Mouse (Mus musculus) cortical plate, adult 2 months (tissue): ENCODE measurements around the gene Rpa1. TPM values are rescaled to one million over a fixed set of nuclear protein-coding genes. Genes with fewer than 3 reads are reported as not detected.
"Not testable (repeated sequence)": the region's sequence is repeated elsewhere in the genome, so short reads cannot be mapped to it uniquely, and the experiment has no call there.

Experiments
- H3K27ac ChIP-seq: fragments of 200-500 bp; 2 replicates; pipeline ENCODE4 v1.5.1; 2012; ENCODE audit warnings: low read length, control low read depth, inconsistent platforms; ENCODE audit not compliant: insufficient read depth
- H3K4me1 ChIP-seq: fragments of 200-500 bp; 2 replicates; pipeline ENCODE4 v1.6.1; 2011; ENCODE audit warnings: low read length; ENCODE audit not compliant: control insufficient read depth, insufficient read depth
- H3K4me3 ChIP-seq: fragments of 200-500 bp; 2 replicates; pipeline ENCODE4 v1.5.1; 2011; ENCODE audit warnings: mild to moderate bottlenecking, low read length, control low read depth; ENCODE audit not compliant: insufficient read depth
- CTCF ChIP-seq: fragments of 200-500 bp; IDR thresholded peaks from 2 replicates; pipeline ENCODE4 v1.5.1; 2011; ENCODE audit warnings: mild to moderate bottlenecking, control low read depth, low read length; ENCODE audit not compliant: insufficient read depth; ENCODE audit errors: extremely low read depth
- POLR2A ChIP-seq: fragments of 200-500 bp; IDR thresholded peaks from 2 replicates; pipeline ENCODE4 v1.6.1; 2011; ENCODE audit warnings: mild to moderate bottlenecking, low read length, control low read depth; ENCODE audit not compliant: insufficient read depth; ENCODE audit errors: extremely low read depth
- polyA plus RNA-seq: library from polyadenylated mRNA; depleted of rRNA; stranded (reverse); fragments of >200 nt; gene quantifications from 2 replicates; pipeline ENCODE4 v1.2.3, GENCODE M21; 2012

Gene Rpa1
- polyA plus RNA-seq, 1 experiment, result 36.1 TPM

DNA sequence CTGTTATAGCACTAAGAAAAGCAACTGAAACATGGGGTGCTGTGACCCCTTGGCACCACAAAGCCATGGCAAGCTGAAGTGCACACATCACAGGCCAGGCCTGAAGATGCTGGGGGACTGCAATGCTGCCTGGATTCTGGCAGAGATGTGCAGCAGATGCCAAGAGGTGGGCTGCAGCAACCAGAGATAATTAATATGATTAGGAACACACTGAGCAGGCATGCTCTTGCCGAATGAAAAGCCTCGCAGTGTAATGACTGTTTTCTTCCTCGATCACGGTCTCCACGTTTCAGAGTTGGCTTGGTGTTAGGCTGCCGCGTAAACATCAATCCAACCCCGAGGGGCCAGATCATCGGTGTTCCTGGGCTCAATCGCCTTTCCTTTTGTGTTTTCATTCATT lies 48.3 kb downstream of the Rpa1 start:
- Histone ChIP-seq H3K27ac (no peak overlapping the region), H3K4me3 (no peak overlapping the region), H3K4me1 (no peaks in the 10 kb centered on the region)
- TF ChIP-seq POLR2A (no peak), CTCF (no peak)

DNA sequence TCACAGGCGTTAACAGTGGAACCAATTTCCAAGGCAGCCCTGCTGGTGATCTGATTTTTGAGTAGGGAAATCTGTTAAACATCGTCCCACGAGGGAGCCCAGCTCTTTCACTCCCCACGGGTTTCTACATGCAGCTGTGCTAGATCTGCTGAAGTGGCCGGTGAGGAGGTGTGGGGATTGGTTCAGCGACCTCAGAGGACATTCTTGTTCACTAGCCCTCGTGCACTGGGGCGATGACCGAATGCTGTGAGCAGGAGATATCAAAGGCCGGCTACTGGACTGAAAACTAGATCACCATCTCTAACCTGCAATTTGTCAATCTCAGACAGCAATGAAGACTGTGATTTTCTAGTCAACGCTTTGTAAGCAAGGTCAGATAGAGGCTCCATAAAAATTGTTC lies 49.6 kb downstream of the Rpa1 start:
- Histone ChIP-seq H3K4me1 (peaks cover 5% of the 10 kb centered on the region; the same call in 1 of the 2 replicates), H3K4me3 (no peak overlapping the region), H3K27ac (no peak overlapping the region)
- TF ChIP-seq POLR2A, result no peak
- TF ChIP-seq CTCF, result no peak

DNA sequence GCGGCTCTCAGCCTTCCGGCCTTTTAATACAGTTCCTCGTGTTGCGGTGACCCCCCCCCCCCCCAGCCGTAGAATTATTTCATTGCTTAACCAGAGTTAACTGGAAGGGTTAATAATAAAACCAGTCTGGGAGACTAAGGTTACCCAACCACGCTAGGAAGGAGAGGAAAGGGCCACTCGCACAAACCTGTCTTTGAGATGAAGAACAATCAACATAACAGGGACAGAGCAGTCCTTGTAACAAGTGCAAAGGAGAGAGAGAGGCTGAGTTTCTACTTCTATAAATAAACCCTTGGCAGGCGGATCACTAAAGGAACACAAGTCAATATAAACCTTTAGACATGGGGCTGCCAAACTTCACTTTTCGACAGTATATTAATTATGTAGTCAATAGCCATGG lies 50.5 kb downstream of the Rpa1 start:
- TF ChIP-seq POLR2A (no peak), CTCF (no peak)
- no peak overlapping the region for H3K4me3 ChIP-seq
- H3K27ac ChIP-seq, result no peak overlapping the region
- peaks cover 7% of the 10 kb centered on the region; the same call in 1 of the 2 replicates for H3K4me1 ChIP-seq

DNA sequence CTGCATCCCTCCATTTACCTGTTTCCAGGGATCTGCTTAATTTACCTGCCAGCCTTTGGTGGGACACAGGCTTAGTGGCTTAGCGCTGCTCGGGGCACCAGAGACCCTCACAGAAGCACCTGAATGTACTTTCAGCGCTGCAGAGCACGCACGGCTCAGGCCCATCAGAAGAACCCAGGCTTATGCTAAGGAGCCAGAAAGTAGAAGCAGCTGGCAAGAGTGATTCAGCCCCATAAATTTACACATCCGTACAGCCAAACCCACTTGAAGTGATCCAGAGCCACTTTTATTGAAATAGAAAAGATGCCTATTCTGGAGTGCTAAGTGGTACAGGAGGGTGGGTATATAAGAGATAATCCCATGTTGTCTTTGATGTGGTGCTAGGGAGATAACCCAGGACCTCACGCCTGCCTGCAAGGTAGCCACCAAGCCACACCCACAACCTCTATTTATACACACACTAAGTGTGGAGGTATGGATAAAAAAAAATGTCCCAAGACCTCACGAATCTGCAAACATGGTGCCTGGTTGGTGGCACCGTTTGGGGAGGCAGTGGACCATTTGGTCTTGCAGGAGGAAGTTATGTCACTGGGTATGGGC lies 51.6 kb downstream of the Rpa1 start:
- Histone ChIP-seq H3K4me3 (no peak overlapping the region), H3K4me1 (peaks cover 9% of the 10 kb centered on the region), H3K27ac (no peak overlapping the region)
- TF ChIP-seq CTCF (no peak), POLR2A (no peak)

DNA sequence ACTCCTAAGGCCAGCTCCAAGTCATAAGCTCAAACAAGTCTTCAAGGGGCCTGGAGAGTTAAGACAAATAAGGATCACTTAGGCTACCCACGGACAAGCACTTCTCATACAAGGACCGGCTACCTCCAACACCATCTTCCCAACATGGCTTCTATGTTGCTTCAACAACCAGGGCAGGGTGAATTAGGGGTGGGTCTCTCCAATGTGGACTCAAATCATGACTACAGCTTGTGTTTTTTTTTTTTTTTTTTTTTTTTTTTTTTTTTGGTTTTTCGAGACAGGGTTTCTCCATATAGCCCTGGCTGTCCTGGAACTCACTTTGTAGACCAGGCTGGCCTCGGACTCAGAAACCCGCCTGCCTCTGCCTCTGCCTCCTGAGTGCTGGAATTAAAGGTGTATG lies 52.6 kb downstream of the Rpa1 start:
- peaks cover 11% of the 10 kb centered on the region for H3K4me1 ChIP-seq
- not testable (repeated sequence) for H3K27ac ChIP-seq

DNA sequence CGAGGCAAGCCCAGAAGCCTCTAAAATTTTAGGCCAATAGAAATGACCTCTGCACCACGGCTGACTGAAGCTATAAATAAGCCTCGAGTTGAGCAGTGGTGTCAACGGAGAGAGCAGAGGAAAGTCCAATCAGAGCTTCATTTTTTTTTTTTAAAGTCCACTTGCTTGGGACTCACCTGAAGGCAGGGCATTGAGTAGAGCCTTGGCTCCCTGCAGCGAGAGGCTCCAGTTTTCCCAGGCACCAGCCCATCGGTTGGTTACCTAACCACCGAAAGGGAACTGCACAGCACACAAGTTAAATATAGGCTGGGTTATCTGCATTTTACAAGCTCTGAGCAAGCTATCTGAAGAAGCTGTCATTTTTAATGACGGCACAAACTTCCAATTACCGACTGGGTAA lies 53.3 kb downstream of the Rpa1 start:
- TF ChIP-seq POLR2A (no peak), CTCF (no peak)
- Histone ChIP-seq H3K27ac (no peak overlapping the region), H3K4me1 (peaks cover 11% of the 10 kb centered on the region), H3K4me3 (no peak overlapping the region)

More for the DNA sequence above, 52.6 kb downstream of the Rpa1 start:
- H3K4me3 ChIP-seq, result not testable (repeated sequence)

DNA sequence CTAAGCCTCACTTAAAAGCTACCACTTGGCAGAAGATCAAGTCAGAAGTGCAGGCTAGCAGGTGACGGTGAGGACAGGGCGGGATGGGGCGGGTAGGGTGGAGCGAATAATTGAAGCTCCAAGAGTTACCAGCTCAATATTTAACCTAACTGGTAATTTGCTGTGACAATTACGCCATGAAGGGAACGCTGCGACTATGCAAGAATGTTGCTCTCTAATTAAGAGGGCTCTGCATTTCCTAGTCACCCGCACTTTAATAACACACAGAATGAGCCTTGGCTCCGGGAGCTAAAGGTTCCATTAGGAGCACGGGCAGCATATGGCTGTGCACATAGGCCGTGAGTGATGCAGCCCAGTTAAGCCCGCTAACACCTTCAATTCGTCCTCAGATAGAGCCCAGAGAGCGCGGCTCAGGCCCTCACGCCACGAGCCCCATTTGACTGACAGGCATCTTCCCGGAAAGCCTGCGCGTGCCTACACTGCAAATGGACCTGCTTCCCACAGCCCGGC lies 54.2 kb downstream of the Rpa1 start:
- Histone ChIP-seq H3K4me3 (no peak overlapping the region), H3K4me1 (peaks cover 11% of the 10 kb centered on the region), H3K27ac (no peak overlapping the region)
- no peak for TF ChIP-seq POLR2A
- no peak for TF ChIP-seq CTCF

DNA sequence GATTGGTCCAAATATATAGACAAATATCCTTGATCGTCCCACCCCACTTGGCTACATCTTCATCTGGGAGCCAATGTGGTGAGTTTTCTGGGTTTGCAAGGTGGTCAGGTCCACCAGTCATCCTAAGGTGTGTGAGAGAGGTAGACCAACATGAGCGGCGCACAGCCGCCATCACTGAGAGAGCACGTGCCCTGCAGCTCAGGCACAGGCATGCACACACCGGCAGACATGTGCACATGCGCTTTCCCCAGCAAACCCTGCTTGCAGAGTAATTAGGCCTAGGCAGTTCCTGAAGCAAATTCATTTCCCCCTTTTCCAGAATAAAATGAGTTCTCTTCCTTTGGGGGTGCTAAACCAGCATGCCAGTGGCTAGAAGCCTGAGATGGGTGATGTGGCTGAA lies 55.8 kb downstream of the Rpa1 start:
- no peak for TF ChIP-seq CTCF
- 0 out of 2 replicates have a peak, but pooled peaks have one; percentile 19 for TF ChIP-seq POLR2A
- H3K4me3 ChIP-seq, result no peak overlapping the region
- H3K4me1 ChIP-seq, result peaks cover 11% of the 10 kb centered on the region
- peak overlapping the region; percentile 90 for H3K27ac ChIP-seq

DNA sequence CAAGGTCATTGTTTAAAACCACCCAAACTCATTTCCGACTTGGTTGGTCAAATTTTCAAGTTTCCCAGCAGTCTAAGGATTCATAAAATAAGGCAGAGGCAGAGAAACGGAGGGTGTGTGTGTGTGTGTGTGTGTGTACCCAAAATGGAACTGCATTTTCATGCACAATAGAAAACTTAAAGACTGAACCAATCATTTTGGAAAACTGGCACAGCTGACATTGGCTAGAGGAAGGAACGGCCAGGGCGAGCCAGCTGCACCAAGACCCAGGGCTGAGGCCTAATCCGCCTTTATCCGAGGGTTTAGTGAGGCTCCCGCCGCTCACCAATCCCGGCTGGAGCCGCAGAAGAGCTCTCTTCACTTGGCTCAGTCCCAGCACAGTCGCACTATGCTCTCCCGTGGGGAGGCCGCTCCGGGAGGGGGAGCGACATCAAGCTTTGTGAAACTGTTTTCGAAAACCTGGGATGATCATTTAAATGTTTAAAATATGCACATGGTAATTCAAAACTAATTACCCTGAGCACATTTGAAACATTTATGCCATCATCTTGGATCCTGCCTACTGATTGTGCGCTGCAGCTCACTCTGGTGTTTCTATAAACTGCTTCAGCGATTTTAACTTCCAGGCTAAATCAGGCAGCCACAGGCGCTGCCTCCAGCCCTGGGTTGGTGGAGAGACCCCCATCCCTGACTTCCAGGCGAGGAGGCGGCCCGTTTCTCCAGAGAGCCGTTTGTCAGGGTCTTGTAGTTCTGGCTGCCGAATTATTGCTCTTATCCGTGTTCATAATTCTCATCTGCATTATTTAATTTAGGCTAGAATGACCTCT lies 56.5 kb downstream of the Rpa1 start:
- H3K4me1 ChIP-seq, result peaks cover 11% of the 10 kb centered on the region
- H3K4me3 ChIP-seq, result no peak overlapping the region
- peak overlapping the region; percentile 90 for H3K27ac ChIP-seq
- TF ChIP-seq CTCF (no peak), POLR2A (no peak)

DNA sequence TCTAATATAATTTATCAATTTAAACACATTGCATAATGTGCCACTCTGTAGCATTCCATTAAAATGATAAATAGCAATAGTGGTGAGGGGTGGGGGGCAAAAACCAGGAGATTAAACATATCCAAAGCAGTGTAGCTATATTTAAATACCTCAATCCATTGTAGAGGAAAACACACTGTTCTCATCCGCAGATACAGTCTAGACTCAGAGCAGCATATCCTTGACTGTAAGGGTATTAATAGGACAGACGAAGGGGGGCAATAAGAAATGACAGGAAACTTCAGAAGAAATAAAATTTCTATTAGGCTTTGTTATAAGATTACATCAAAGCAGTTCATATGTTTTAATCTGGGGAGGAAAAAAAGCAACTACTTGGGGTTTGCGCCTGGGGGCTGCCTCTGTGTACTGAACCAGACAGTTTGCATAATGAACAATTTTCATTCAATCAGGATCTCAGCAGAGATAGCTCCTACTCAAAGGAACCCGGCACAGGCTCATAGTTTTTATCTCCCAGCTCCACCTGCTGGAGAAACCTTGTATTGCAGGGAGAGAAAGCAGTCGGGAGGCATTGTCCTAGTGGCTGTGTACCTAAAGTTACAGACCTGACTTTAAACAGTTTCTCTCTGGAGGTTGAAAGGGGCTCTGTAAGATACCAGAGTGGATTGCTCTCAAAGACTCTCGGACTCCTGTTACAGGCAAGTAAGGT lies 57.4 kb downstream of the Rpa1 start:
- TF ChIP-seq POLR2A, result no peak
- TF ChIP-seq CTCF, result peak; percentile 91
- Histone ChIP-seq H3K27ac (no peak overlapping the region), H3K4me1 (peaks cover 11% of the 10 kb centered on the region), H3K4me3 (no peak overlapping the region)
